Mouse (Mus musculus) liver, embryonic 14.5 days (tissue): ENCODE measurements around the gene Cdk19. TPM values are rescaled to one million over a fixed set of nuclear protein-coding genes. Genes with fewer than 3 reads are reported as not detected.

Experiments used
- ATAC-seq: fragments of 200-750 bp; cut with Nextera tagmentation; 2 replicates; pipeline ENCODE4 v1.8.0; 2017; ENCODE audit warnings: moderate number of reproducible peaks, mild to moderate bottlenecking, moderate library complexity; ENCODE audit not compliant: insufficient read depth
- DNase-seq, 3 experiments: peaks; one replicate each; pipeline ENCODE4 v3.0.0-alpha.2; 2012 to 2013; ENCODE audit warnings: low read depth in 3 of 3, low spot score in 3 of 3
- H3K27ac ChIP-seq: fragments of 300-500 bp; sonication (generic); 2 replicates; pipeline ENCODE4 v1.5.1; 2014; ENCODE audit warnings: moderate library complexity, mild to moderate bottlenecking, control low read depth, inconsistent platforms
- H3K27me3 ChIP-seq: fragments of 300-500 bp; sonication (generic); 2 replicates; pipeline ENCODE4 v1.6.1; 2014; ENCODE audit warnings: mild to moderate bottlenecking, low read length, moderate library complexity; ENCODE audit not compliant: control insufficient read depth, insufficient read depth
- H3K36me3 ChIP-seq: fragments of 300-500 bp; sonication (generic); replicated peaks from 2 replicates; pipeline ENCODE4 v1.6.1; 2014; ENCODE audit warnings: low read depth; ENCODE audit not compliant: control insufficient read depth, insufficient read depth
- H3K4me1 ChIP-seq, 2 experiments: fragments of 200-500 bp in 1 of 2; fragments of 300-500 bp in 1 of 2; sonication (generic) in 1 of 2; replicated peaks; 2 replicates each; pipeline ENCODE4 v1.6.1; 2012 to 2014; ENCODE audit warnings: antibody characterized with exemption in 1 of 2, inconsistent platforms in 1 of 2, low read length in 1 of 2; ENCODE audit not compliant: control insufficient read depth in 2 of 2, insufficient read depth in 2 of 2
- H3K4me2 ChIP-seq: fragments of 300-500 bp; sonication (generic); 2 replicates; pipeline ENCODE4 v1.6.1; 2014; ENCODE audit warnings: low read depth, mild to moderate bottlenecking, control low read depth, moderate library complexity
- H3K4me3 ChIP-seq, 2 experiments: fragments of 200-500 bp in 1 of 2; fragments of 300-500 bp in 1 of 2; sonication (generic) in 1 of 2; 2 replicates each; pipeline ENCODE4 v1.5.1; 2012 to 2014; ENCODE audit warnings: low read depth in 2 of 2, low read length in 2 of 2, mild to moderate bottlenecking in 2 of 2, control low read depth in 1 of 2, inconsistent platforms in 1 of 2, moderate library complexity in 1 of 2; ENCODE audit not compliant: insufficient read depth in 1 of 2
- H3K9ac ChIP-seq: fragments of 300-500 bp; sonication (generic); replicated peaks from 2 replicates; pipeline ENCODE4 v1.6.1; 2014; ENCODE audit warnings: mild to moderate bottlenecking, control low read depth, moderate library complexity
- H3K9me3 ChIP-seq: fragments of 300-500 bp; sonication (generic); 2 replicates; pipeline ENCODE4 v1.6.1; 2016; ENCODE audit warnings: low read length, mixed read lengths; ENCODE audit not compliant: control insufficient read depth
- CTCF ChIP-seq: IDR thresholded peaks from 2 replicates; pipeline ENCODE4 v1.5.1; 2016; ENCODE audit warnings: antibody characterized with exemption, low read depth, control low read depth
- EP300 ChIP-seq: IDR thresholded peaks from 2 replicates; pipeline ENCODE4 v1.6.1; 2016; ENCODE audit warnings: antibody characterized with exemption, low read depth
- WGBS: fragments of 180-500 bp; shearing (Covaris S2); extraction: QIAGEN DNeasy Blood & Tissue Kit; methylation state at CpG from one replicate; pipeline ENCODE4 v1.1.7; 2014; ENCODE audit not compliant: insufficient replicate concordance; 5-methylcytosine and 5-hydroxymethylcytosine counted together
- polyA plus RNA-seq, 2 experiments: library from polyadenylated mRNA; depleted of rRNA in 1 of 2; stranded (reverse) in 1 of 2; unstranded in 1 of 2; fragments of >200 nt; fragmentation: Nextera tagmentation in 1 of 2; extraction: Ambion mirVana in 1 of 2; gene quantifications; 2 replicates each; pipeline versions ENCODE4 v1.2.1 to v1.2.3; 2012 to 2014

The Cdk19 gene
- polyA plus RNA-seq, 2 experiments = 3.1 TPM

- peak; percentile 66 for ATAC-seq
- H3K27me3 ChIP-seq = no peaks in the 10 kb centered on the region
- H3K9me3 ChIP-seq = no peaks in the 10 kb centered on the region
- H3K9ac ChIP-seq = no peak overlapping the region
- peak overlapping the region; percentile 43 for H3K27ac ChIP-seq
- WGBS = 13% methylated on average over 18 of the region's 18 CpGs
- DNase-seq = peak in 2 of 3 experiments; percentile 16 to 29
- no peaks in the 10 kb centered on the region for H3K36me3 ChIP-seq
- TF ChIP-seq CTCF = no peak
- no peak for TF ChIP-seq EP300
- H3K4me1 ChIP-seq = peaks cover 2 to 34% of the 10 kb centered on the region in 2 experiments; a peak in 3 of 4 replicates
- H3K4me3 ChIP-seq = no peak overlapping the region
- H3K4me2 ChIP-seq = peak overlapping the region; percentile 27
These were observed 160.2 kb downstream of the Cdk19 start for GRCm38 (mm10) chr10:40499314-40500252.

DNA sequence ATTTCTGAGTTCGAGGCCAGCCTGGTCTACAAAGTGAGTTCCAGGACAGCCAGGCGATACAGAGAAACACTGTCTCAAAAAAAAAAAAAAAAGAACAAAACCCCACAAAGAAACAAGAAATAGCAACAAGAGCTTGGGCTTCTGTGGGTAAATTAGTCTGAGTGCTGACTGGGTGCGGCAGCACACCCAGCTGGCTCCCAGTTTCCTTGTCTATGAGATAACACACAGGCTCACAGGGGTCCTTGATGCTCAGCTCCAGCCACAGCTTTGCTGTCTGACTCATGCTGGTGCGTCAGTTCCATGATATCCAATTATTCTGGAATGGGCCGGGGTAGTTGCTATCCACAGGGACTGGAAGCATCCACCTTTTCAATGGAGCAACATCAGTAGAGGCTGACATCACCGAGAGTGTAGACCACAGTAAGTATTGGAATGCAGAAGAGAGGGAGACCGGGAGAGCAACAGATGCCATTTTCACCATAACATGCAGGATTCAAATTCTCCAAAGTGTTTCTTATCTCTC, 161.4 kb downstream of the Cdk19 start:
- Histone ChIP-seq H3K27ac (no peak overlapping the region), H3K36me3 (no peaks in the 10 kb centered on the region), H3K9me3 (no peaks in the 10 kb centered on the region), H3K4me2 (no peak overlapping the region), H3K4me1 (peaks cover 2 to 27% of the 10 kb centered on the region in 2 experiments; a peak in 3 of 4 replicates), H3K4me3 (no peak overlapping the region), H3K9ac (no peak overlapping the region), H3K27me3 (no peaks in the 10 kb centered on the region)
- TF ChIP-seq CTCF = no peak
- no peak for TF ChIP-seq EP300
- DNase-seq (no peak), ATAC-seq (no peak)
- 52% methylated on average over 7 of the region's 7 CpGs for WGBS

DNA sequence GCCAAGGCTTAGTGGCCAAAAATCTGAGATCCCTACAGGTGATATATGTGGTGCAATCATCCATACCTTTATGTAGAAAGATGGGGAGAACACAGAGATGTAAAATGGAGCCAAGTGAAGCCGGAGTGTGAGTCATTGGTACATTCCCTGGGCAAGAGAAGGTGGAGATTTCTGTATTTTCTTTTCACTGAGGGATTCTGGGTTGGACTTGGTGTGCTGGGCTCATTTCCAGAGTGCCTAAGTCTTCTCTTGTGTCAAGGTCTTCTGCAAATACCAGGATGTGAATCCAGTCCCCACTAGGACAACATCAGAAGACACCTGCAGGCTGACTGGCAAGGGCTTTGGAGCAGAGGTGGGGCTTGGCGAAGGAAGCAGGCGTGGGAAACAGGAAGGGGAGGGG, 163.4 kb downstream of the Cdk19 start:
- H3K36me3 ChIP-seq = no peaks in the 10 kb centered on the region
- no peak overlapping the region for H3K4me3 ChIP-seq
- peaks cover 2 to 18% of the 10 kb centered on the region in 2 experiments; a peak in 3 of 4 replicates for H3K4me1 ChIP-seq
- TF ChIP-seq CTCF (no peak), EP300 (no peak)
- H3K9ac ChIP-seq = no peak overlapping the region
- ATAC-seq (no peak), DNase-seq (no peak)
- no peak overlapping the region for H3K4me2 ChIP-seq
- H3K9me3 ChIP-seq = no peaks in the 10 kb centered on the region
- WGBS = 74% methylated on average over 2 of the region's 3 CpGs
- H3K27me3 ChIP-seq = no peaks in the 10 kb centered on the region
- H3K27ac ChIP-seq = no peak overlapping the region

- no peaks in the 10 kb centered on the region for H3K9me3 ChIP-seq
- no peak for TF ChIP-seq EP300
These were observed 171.0 kb downstream of the Cdk19 start for GRCm38 (mm10) chr10:40510356-40510755.

DNA sequence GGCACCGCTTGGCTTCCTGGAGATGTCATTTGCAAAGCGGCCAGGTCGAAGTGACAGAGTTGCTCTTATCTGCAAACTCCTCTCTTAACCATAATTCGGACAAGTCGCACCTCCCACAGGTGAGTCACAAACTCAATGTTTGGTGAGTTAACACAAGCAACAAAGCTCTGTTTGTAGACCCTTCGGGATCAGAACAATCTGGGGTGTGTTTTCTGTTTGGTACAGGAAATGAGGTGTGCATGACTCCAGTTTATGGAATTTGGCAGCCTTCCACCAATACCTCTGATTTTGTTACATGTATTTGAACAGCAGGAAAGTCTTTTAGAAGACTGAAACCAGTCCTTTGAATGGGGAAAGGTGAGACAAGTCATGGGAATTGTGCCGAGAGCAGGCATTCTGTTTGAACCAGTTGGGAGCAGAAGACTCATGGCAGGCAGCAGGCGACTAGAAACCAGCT, 171.9 kb downstream of the Cdk19 start:
- Histone ChIP-seq H3K4me3 (no peak overlapping the region), H3K9me3 (no peaks in the 10 kb centered on the region), H3K4me1 (no peaks in the 10 kb centered on the region; a peak in 1 of 4 replicates), H3K9ac (no peak overlapping the region), H3K4me2 (no peak overlapping the region), H3K36me3 (no peaks in the 10 kb centered on the region), H3K27ac (no peak overlapping the region), H3K27me3 (no peaks in the 10 kb centered on the region)
- no peak for ATAC-seq
- DNase-seq = no peak
- TF ChIP-seq CTCF = no peak
- no peak for TF ChIP-seq EP300
- WGBS = 61% methylated on average over 8 of the region's 8 CpGs

More at GRCm38 (mm10) chr10:40510356-40510755, 171.0 kb downstream of the Cdk19 start:
- Histone ChIP-seq H3K27me3 (no peaks in the 10 kb centered on the region), H3K4me2 (no peak overlapping the region), H3K9ac (no peak overlapping the region), H3K36me3 (no peaks in the 10 kb centered on the region), H3K4me1 (no peaks in the 10 kb centered on the region), H3K27ac (no peak overlapping the region), H3K4me3 (no peak overlapping the region)
- ATAC-seq = no peak
- 76% methylated on average over 5 of the region's 5 CpGs for WGBS
- no peak for DNase-seq
